Mouse (Mus musculus) spleen, postnatal 4 days (tissue): ENCODE data around the gene Pdxp.

Experiments
- DNase-seq, 2 experiments: peaks; one replicate each; pipeline ENCODE4 v3.0.0; 2022; ENCODE audit warnings: low spot score in 2 of 2

Pdxp gene

DNA sequence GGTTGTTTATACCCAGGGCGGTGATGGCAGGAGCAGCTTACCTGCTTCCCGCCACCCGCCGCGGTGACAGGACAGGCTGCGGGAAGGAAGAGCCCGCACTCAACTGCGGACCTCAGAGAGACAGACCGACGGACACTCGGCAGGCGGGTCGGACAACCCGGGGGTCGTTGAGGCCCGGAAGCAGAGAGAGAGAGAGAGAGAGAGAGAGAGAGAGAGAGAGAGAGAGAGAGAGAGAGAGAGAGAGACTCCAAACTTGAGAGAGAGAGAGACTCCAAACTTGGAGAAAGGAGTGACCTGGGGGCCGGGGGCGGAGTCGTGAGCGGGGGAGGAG lies 14.3 kb upstream of the Pdxp start, which contains the start of gene Gm49510:
TSS of gene Gm49510 (plus strand) at position 259 of the 331 bp plus-strand sequence.
- DNase-seq = no peak

DNA sequence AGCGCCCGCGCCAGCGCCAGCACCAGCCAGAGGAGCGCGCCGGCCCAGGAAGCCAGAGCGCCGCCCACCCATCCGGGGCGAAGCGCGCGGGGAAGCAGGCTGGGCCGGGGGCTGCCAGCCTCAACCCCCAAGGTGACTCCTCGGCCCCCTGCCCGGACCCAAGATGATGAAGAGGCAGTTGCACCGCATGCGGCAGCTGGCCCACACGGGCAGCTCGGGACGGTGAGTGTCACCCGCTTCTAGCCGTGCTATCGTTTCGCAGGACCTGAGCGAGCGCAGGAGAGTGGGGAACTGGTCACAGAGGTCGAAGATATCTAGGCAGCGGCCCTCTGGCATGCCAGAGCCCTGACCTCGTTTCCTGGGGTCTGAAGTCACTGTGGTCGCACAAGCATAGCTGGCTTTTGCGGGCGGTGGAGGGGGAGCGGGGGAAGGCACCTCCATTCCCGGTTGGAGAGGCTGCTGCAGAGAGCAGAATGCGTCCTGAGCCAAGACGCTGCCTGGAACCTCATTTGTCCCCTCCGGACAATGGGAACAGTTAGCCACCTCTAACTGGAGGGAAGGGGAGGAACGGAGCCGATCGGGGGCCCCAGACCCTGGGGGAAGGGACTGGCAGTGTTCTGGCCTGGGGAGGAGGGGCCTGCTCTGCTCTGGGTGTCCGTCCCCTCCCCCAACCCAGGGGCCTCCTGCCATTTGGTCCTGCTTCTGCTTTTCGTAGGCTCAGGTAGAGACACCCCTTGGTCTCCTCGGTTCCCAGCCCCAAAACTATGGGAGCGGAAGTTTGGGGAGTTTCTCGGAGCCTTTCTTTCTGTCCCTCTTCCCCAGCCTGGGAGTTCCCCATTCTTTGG lies 13.8 kb upstream of the Pdxp start, which contains the start of gene Sh3bp1:
TSS of gene Sh3bp1 (plus strand) at position 29 of the 845 bp plus-strand sequence.
- peak; percentile 74 to 88 for DNase-seq

DNA sequence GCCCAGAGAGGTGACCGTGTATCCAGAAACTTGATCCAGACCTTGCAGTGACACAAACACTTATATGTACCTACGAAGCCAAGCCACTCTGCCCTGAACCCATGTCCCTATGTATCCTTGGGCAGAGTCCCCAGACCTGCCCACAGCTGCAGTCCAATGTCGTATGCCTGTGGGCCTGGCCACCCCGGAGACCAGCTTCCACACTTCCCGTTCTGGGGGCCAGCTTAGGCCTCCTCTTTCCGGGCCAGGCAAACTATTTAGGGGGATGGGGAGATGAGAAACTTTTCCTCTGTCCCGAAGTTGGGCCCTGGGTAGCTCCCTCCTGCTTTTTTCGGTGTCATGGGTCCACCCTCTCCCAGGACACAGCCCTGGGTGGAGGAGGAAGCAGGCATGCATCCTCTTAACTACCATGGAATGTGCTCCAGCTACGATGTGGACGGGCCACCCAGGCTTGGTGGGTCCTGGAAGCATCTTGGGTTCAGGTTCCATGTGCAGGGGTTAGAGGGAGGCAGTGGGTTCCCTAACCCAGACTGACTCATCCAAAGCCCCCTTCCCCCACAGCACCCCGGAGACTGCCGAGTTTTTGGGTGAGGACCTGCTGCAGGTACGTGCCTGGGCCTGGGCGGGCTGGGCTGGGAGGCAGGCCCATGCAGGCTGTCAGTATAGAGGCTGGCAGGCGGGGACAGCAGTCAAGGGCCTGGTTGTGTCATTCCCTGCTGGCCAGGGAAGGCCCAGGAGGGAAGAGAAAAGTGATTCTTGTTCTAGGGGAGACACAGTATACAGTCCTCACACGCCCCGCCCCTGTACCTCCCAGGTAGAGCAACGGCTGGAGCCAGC lies 12.9 kb upstream of the Pdxp start:
- DNase-seq = peak in 1 of 2 experiments; percentile 72

DNA sequence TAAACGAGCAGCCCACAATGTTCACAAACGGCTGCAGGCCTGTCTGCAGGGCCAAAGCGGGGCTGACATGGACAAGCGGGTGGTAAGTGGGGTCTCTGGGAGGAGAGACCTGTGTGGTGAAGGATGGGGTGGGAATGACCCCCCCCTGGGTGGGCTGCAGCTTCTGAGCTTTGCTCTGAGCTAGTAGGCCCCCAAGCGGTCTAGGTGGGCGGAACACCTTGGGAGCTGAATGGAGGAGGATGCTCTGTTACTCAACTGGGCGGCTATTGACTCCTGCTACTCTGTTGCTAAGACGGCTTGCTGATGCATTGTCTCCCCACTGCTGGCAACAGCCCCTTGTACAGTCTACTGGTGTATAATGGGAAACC lies 12.3 kb upstream of the Pdxp start:
- DNase-seq = no peak

DNA sequence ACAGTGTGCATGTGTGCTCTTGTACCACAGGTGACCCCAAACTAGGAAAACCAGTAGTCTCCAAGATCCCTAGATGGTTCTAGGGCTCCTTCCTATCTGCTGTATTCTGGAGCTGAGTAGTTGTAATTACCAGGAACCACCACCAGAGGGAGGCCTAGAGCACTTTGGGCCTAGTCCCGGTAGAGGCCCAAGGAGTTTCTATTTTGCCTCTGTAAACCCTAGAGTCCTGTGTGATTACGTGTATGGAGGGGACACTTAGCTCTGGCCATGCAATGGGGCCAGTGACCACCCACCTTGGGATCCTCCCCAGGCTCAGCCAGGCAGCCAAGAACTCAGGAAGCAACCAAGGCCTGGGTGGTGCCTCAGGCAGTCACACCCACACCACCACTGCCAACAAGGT lies 10.5 kb upstream of the Pdxp start:
- DNase-seq = peak; percentile 84 to 97

DNA sequence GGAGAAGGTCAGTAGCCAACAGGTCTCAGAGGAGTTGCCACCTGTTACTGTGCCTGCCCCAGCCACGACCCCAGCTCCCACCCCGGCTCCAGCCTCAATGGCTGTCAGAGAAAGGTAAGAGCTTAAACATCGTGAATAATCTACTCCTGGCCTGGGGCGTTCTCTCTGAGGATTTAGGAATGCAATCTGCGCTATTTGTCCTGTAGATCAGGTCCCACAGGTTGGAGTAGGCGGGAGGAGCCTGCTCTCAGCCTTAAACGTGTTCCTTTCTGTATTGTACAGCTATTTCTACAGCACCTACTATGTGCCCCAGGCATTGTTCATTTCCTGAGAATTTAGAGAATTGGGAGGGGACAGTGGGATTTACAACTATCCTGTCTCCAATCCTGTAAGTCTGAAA lies 5.3 kb upstream of the Pdxp start:
- DNase-seq = no peak

DNA sequence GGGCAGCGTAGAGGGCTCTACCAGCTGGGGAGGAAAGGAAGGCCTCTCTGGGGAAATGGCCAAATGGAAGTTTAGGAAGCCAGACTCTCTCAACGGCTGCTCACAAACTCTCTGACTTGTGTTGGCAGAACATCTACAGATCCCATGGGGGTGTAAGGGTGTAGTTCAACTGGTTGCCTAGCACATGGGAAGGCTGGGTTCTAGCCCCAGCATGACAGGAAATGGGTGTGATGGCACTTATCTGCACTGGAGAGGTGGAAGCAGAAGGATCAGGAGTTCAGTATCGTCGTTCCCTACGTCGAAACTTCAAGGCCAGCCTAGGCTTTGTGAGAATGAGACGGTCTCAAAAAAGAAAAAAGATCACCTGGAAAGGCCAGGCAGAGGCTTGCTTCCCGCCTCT lies 4.7 kb upstream of the Pdxp start:
- no peak for DNase-seq

DNA sequence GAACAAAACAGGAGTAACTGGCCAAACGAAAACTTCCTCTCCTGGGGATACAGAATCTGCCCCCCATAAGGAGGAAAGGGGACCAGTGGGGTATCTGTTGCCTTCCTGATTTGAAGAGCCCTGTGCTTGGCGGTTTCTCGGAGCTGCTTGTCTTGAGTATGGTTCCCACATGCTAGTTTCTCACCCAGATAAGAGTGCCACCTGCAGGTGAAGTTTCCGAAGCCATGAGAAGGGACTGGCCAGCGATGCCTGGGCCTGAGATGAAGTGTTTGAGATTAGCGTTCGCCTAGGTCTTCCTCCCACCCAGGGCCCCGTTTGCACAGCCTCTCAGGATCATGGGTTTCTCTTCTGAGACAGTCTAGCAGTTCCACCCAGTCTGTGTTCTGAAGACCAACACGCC lies 1.7 kb upstream of the Pdxp start:
- peak in 1 of 2 experiments; percentile 43 for DNase-seq

DNA sequence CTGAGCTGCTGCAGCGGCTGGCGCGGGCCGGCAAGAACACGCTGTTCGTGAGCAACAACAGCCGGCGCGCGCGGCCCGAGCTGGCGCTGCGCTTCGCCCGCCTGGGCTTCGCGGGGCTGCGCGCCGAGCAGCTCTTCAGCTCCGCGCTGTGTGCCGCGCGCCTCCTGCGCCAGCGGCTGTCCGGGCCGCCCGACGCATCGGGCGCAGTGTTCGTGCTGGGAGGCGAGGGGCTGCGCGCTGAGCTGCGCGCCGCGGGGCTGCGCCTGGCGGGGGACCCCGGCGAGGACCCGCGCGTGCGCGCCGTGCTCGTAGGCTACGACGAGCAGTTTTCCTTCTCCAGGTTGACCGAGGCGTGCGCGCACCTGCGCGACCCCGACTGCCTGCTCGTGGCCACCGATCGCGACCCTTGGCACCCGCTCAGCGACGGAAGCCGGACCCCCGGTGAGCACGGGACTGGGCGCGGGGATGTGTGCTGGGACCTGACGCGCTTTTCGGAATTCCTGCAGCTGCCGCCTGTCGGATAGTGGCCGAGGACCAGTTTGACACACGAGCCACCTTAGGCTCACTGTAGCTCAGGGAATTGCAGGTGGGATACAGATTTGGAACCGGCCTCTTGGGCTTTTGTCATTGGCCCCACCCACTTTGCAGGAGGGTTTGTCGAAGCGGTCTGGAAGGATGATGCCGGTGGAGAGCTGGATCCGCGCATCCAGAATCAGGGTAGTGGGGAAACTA lies 538 bp downstream of the Pdxp start:
- no peak for DNase-seq

DNA sequence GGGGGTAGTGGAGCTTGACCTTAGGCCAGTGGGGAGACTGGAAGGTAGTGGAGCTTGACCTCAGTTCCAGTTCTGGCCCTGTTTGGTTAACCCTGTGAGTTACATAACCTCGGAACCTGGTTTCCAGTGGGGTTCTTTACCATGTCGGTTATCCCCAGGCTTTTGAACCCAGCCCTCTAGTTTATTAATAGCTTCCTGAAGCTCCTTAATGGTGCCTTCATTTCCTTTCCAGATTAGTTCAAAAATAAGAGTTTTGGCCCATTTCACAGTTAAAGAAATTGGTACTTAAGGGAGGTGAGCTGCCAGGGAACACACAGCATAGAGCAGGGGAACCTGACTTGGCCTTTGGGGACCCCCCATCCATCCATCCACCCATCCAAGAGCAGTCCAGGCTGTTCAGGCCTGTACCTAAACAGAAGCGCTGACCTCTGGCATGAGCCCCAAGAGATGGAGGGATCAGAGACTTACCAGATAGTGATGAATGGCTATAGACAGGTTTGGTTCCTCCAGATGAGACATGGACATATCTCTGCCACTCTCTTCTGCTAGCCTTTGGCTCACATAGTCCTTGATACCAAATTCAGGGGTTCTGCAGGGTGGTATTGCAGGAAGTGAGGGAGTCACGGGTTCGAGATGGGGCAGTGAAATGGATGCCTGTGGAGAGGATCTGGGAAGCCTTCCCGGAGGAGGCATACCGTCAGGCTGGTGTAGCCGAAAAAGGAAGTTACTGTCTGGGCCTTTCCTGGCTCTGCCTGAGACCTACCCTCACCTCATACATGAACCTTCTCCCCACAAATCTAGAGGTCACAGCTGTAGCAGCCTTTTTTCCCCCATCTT lies 1.3 kb downstream of the Pdxp start:
- DNase-seq = no peak

DNA sequence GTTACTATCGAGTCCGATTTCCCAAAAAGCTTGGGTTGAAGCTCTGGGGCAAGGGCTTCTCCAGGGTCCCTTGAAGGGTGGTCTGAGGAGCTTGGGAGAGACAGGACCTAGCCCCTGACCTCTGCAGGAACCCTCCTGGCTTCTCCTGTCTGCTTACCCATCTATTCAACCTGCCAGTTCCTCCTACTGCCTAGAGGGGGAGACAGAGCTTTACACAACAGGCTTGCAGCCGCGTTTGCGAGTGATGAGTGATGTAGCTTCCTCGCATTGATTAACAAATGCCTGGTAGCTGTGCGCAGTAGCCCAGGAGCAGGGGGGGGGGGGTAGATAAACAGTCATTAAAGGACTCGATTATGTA lies 1.9 kb downstream of the Pdxp start:
- peak; percentile 72 to 81 for DNase-seq

DNA sequence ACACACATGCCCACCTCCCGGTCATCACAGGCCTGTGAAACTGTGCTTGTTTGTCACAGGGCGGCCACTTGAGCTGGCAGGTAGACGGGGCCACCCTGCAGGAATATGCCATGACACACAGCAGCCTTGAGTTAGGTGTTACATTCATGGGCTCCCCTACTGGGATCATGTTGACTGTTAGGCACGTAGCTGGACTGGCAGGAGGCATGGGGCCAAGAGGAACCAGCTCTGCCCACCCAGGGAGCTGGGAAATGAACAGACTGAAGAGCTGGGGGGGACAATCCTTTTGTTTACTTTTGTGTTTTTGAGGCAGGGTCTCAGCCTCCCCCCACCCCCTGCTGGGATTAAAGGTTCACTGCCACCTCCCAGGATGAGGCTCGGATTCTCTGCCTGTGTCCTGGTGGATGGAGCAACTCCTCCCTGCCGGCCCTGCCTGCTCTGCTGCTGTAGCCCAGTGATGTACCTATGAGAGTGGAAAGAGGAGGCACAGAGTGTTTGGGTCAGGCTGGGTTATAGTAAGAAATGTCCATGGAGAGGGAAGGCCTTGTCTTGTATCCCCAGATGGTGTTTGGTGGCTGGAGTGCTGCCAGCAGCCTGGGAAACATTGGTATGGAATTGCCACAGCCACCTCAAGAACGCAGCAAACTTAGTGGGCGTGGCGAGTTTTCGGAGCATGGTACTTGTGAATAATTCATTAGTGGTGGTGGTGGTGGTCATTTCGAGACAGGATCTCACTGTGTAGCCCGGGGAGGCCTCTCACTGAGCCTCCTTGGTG lies 2.5 kb downstream of the Pdxp start:
- no peak for DNase-seq

DNA sequence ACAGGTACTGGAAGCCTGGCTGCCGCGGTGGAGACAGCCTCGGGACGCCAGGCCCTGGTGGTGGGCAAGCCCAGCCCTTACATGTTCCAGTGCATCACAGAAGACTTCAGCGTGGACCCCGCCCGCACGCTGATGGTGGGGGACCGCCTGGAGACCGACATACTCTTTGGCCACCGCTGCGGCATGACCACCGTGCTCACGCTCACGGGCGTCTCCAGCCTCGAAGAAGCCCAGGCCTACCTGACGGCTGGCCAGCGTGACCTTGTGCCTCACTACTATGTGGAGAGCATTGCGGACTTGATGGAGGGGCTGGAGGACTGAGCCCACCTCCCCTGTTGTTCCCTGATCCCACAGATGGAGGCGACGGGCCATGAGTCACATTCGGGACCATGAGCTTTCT lies 4.4 kb downstream of the Pdxp start:
- no peak for DNase-seq

DNA sequence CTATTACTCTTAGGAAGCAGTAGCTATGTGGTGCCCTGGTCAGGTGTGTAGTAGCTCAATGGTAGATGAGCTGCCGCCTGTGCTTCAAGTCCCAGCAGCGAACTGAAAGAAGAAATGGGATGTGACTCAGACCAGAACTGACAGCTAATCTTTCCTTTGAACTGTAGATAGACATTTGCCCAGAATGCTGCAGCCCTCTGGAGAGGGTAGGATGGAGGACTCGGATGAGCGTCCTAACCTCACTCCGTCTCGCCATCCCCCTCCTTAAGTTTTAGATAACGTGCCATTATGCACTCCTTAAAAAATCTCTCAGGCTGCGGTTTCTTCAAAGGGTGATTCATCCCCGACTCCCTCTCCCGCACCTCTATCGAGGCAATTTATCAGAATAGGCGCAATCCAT lies 6.2 kb downstream of the Pdxp start:
- no peak for DNase-seq

DNA sequence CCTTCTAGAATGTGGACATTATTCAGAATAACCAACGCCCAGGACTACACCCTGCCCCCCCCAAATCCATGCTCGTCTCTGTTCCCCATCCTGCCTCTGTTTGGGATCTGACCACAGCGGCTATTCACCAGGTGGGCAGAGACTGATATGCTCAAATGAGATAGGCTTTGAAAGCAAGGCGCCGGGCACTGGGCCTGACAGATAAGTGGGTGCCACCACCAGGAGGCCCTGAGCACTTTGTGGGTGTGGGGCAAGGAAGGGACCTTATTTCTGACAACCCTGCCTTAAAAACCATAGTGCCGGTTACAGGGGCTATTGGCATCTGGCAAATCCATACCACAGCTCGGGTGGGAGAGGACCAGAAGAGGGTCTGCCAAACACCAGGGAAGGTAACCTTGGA lies 9.0 kb downstream of the Pdxp start:
- DNase-seq = peak; percentile 81 to 82

DNA sequence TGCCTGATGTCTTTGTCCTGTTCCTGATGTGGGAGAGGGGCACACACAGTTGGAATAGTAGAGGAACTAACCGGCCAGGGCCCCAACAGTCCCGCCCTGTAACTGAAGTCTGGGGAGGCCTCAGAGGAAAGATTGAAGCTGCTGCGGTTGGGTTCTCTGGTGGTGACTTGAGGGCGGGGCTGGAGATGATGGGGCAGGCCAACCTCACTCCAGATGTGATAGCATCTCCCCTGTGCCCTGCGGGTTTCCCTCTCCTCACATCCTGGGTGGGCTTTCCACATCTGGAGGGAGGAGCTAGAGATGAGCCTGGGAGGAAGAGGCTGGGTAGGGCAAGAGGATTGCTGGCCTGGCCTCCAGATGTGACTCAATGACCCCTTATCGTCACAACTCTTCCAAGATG lies 9.9 kb downstream of the Pdxp start:
- DNase-seq = peak; percentile 80 to 86

DNA sequence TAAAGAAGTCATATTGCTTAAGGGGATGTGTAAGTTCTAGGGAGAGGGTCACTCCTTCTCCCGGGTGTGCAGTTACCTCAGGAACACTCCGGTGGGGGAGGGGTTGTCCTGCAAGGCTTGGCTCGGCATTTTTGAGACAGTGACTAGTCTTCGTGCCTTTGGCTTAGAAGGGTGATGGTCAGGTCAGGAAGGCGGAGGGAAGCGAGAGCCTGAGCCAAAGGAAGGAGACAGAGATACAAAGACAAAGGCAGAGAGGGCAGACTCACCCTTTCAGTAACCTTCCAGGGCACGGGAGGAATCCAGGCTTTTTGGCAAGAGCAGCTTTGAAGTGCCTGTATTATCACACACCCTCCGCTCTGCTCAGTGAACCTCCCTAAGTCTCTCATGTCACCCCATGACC lies 11.4 kb downstream of the Pdxp start:
- DNase-seq = no peak

DNA sequence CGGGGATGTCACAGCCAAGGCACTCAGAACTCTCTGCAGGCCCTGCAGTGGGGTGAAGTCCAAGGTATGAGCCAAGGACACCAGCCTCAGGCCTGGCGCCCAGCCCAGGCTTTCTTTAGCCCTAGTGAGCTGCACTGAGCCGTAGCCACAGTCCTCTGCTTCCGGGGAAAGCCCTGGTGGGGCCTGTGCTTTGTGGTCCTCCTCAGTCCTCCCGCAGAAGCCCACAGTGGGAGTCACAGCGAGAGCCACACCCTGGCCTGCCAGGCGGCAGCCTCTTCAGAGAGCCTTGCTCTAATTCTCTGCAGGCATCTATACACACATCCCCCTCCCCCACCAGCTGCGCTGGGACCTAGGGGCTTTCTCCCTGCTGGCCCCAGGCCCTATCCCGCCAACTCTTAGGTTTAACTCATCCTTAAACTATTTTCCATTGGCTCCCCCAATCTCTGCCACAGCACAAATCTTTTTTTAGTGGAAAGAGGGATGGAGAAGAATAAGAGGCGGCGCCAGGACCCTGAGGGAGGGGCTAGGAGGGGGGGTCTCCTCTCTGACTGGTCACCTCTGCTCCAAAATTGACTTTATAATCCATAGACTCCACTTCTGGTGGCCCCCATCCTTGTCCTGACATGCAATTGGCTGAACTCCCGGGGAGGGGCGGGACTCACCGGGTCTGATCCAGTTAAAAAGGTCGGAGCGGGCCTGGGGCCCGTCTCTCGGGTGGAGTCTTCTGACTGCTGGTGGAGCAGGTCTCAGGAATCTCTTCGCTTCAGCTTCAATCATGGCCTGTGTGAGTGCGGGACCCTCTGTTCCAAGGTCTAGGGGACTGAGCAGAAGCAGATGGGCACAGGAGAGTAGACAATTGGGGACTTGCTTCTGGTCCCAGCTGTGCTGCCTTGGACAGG lies 12.6 kb downstream of the Pdxp start, which contains the start of gene Lgals1:
TSS of gene Lgals1 (plus strand) at position 705 of the 899 bp plus-strand sequence.
- peak; percentile 77 to 83 for DNase-seq

DNA sequence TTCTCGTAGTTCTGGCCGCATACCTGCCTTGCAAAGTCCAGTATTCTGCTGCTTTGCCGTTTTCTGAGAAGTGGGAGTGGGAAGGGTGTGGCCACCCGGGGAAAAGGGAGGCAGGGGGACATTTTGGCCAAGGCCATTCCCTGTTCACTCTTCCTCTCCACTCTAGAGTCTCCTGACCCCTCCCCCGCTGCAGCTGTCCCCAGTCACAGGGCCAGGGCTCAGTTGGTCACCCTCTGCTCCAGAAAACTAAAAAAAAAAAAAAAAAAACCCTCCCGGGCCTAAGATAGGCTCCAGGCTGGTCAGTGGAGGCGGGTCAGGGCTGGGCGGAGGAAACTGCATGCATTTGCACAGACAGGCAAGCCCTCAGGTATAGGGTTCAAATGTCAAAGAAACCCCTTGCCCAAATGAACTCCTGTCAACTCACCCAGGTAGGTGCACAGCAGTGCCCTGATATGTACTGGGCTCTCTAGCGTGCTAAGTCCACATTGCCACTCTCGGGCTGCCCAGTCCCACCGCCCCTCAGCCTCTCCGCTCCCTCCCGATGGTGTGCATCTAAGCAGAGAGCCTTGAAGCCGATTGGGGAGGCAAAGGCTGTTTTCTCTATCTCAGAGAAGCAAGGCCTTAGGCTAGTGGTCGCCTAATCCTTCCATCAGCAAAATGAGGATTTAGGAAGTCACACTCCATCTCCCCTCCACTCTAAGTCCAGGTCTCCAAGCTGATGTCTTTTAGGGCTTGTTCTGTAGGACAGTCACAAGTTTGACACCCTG lies 13.5 kb downstream of the Pdxp start:
- no peak for DNase-seq
